Comparison of ENCODE assay signal across 7 mouse cellular contexts in the genomic region with DNA sequence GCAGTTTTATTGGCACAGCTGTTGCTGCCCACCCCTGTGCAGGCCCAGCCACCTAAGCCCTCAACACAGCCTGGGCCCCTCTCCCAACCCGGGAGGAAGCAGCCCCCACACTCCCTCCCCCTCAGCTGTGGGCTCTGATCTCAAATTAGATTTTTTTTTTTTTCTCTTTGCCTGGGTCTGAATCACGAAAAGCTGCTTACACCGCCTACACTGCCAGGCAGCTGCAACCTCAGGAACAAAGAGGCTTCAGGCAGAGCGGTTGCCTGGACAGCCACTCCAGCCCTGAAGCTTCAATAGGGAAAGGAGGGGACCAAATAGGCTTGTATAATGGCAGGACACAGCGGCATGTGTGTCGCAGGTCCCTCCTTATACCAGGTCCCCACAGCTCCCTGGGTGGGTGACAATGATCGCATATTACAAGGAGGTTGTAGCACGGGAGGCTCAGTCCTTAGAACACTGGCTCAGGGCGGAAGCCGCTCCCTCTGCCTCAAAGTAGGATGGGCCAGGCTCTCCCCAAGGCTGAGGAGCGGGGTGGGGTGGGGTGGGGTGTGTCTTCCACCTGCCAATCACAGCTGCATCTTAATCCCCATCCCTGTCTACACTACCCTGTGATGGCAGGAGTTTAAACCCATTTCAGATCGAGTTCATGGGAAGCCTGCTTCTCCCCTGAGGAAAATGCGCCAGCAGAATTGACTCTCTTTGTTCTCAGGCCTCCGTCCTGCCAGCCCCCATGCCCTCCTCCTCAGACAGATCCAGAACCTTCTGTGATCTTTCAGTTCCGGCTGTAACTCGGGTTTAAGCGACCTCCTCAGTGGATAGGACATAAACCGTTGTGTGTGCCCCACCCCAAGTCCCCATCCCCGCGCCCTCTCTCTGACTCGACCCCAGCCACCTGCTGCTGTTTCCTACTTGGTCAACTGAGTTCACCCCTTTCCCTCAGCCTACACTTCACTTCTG. TPM values are rescaled to one million over a fixed set of nuclear protein-coding genes. Genes with fewer than 3 reads are reported as not detected.
DNase-seq lines count a peak whose midpoint lies in the region; ATAC-seq and TF ChIP-seq lines count a peak whose summit lies in the region.

No protein-coding gene starts in this region.

- no peak for TF ChIP-seq CTCF in E14TG2a.4 (conservative IDR thresholded peaks at IDR 0.05; ENCODE audit: low read length)

- DNase-seq in Muller cell, postnatal 12 days (ENCODE audit: inconsistent ontology term): peak; percentile 78
- DNase-seq in forebrain, embryonic 11.5 days (ENCODE audit: low spot score): peak; percentile 87
- DNase-seq in layer of hippocampus, adult 8-10 months (ENCODE audit: low spot score in 2 of 2): peak; percentile 75 to 80
- peak; percentile 61 to 63 for DNase-seq in spleen, postnatal 10 days (ENCODE audit: low spot score in 2 of 2)
- no peak for DNase-seq in urinary bladder, postnatal 36 days (ENCODE audit: low spot score in 2 of 2)

- no peaks in the 10 kb centered on the region for H3K36me3 ChIP-seq in E14TG2a.4 (ENCODE audit: insufficient read depth, low read length)
- no peaks in the 10 kb centered on the region for H3K36me3 ChIP-seq in forebrain, embryonic 11.5 days (ENCODE audit: control insufficient read depth, insufficient read depth, low read length)

- H3K4me3 ChIP-seq in E14TG2a.4 (replicated peaks; ENCODE audit: low read length): peak overlapping the region; percentile 63
- 0 out of 2 replicates have a peak overlapping the region, but pooled peaks have one; percentile 7 for H3K4me3 ChIP-seq in forebrain, embryonic 11.5 days (ENCODE audit: low read depth, low read length)

- peak overlapping the region; percentile 45 for H3K4me2 ChIP-seq in forebrain, embryonic 11.5 days (ENCODE audit: low read depth, low read length, severe bottlenecking)

- peak overlapping the region; percentile 59 for H3K9ac ChIP-seq in forebrain, embryonic 11.5 days (ENCODE audit: low read length)

- peak; percentile 94 for ATAC-seq in forebrain, embryonic 11.5 days (replicated peaks; ENCODE audit: low FRiP score)
- 0 out of 2 replicates have a peak, but pooled peaks have one; percentile 25 for ATAC-seq in megakaryocyte progenitor cell, adult 5-6 weeks (replicated peaks; ENCODE audit: poor library complexity)

- peak overlapping the region; percentile 99 for H3K27ac ChIP-seq in forebrain, embryonic 11.5 days (ENCODE audit: low read depth, low read length)

- WGBS in forebrain, embryonic 11.5 days: 8% methylated on average over 21 of the region's 21 CpGs

- H3K4me1 ChIP-seq in E14TG2a.4 (replicated peaks; ENCODE audit: low read depth, low read length): peaks cover 91% of the 10 kb centered on the region
- H3K4me1 ChIP-seq in forebrain, embryonic 11.5 days (replicated peaks; ENCODE audit: control insufficient read depth, insufficient read depth, low read length): peaks cover 12% of the 10 kb centered on the region; the same call in 1 of the 2 replicates

- H3K9me3 ChIP-seq in E14TG2a.4 (ENCODE audit: low read length): peaks cover 21% of the 10 kb centered on the region
- no peaks in the 10 kb centered on the region for H3K9me3 ChIP-seq in forebrain, embryonic 11.5 days (ENCODE audit: control insufficient read depth, low read length)

- no peaks in the 10 kb centered on the region for H3K27me3 ChIP-seq in E14TG2a.4 (ENCODE audit: insufficient read depth, low read length)
- H3K27me3 ChIP-seq in forebrain, embryonic 11.5 days (ENCODE audit: control insufficient read depth, insufficient read depth, low read length): no peaks in the 10 kb centered on the region

RNA-seq across cellular contexts. Expression of gene Zdhhc19, which starts 20.2 kb away (rescaled TPM):
- polyA plus RNA-seq in forebrain, embryonic 11.5 days (2014; fragmentation: Nextera tagmentation; extraction: Ambion mirVana): not detected in 2 replicates
- under 1 TPM in 1 of 4 experiments, not detected in 3; 0.27 TPM for total RNA-seq in layer of hippocampus, adult 8-10 months (2022)
- not detected in 2 replicates for total RNA-seq in megakaryocyte progenitor cell, adult 5-6 weeks (2015)
- not detected in 2 replicates for total RNA-seq in megakaryocyte progenitor cell, adult 5-6 weeks (2017)

RNA-seq across cellular contexts. Expression of gene Slc51a, which starts 28.6 kb away (rescaled TPM):
- polyA plus RNA-seq in forebrain, embryonic 11.5 days (2014; fragmentation: Nextera tagmentation; extraction: Ambion mirVana): 0.23 and 0.29 TPM in 2 replicates
- not detected for total RNA-seq in layer of hippocampus, adult 8-10 months (2022)
- total RNA-seq in megakaryocyte progenitor cell, adult 5-6 weeks (2015): not detected in 2 replicates
- total RNA-seq in megakaryocyte progenitor cell, adult 5-6 weeks (2017): 0.04 and 0.17 TPM in 2 replicates

Comparison
In these comparisons a context has a peak if more than half of its experiments do, and no peak if none do; other contexts are left out.
1. DNase-seq: peak in Muller cell, postnatal 12 days (single experiment), forebrain, embryonic 11.5 days (single experiment), layer of hippocampus, adult 8-10 months (2 of 2) and spleen, postnatal 10 days (2 of 2); none in urinary bladder, postnatal 36 days (0 of 2).